Mouse (Mus musculus): ENCODE data around the gene Stard8. TPM values are rescaled to one million over a fixed set of nuclear protein-coding genes. Genes with fewer than 3 reads are reported as not detected.

Stard8 gene
- 31.7 TPM for polyA plus RNA-seq (2014; fragmentation: Illumina TruSeq; extraction: RNeasy Lipid Tissue Mini Kit (QIAGEN cat#74804); ENCODE audit: low read depth, low replicate concordance)

DNA sequence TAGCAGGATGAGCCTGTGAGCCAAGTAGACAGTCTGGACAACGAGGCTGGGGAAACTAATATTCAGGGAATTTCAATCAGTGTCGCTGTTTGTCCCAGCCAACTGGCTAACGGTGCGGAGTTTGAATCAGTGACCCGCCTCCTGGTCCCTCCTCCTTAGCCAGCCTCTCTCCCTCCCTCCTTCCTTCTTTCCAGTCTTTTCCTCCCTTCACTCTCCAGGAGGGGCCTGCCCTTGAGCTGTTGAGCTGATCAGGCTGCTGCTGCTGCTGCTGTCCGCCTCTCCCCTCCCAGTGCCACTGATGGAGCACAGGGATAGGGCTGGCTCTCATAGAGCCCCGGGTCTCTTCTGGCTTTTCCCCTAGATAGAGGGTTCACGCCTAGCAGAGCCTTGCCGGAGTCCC lies at the start of gene Stard8:
TSS of gene Stard8 (plus strand) at position 203 of the 400 bp plus-strand sequence.

Other genes starting within 250 kb of the Stard8 start
- 8.0 TPM for gene Ophn1, start 112.2 kb upstream of the Stard8 start, polyA plus RNA-seq (2014; fragmentation: Illumina TruSeq; extraction: RNeasy Lipid Tissue Mini Kit (QIAGEN cat#74804); ENCODE audit: low read depth, low replicate concordance)
- gene Yipf6, start 66.9 kb upstream of the Stard8 start, polyA plus RNA-seq (2014; fragmentation: Illumina TruSeq; extraction: RNeasy Lipid Tissue Mini Kit (QIAGEN cat#74804); ENCODE audit: low read depth, low replicate concordance): 85.8 TPM
- gene Efnb1, start 132.9 kb downstream of the Stard8 start, polyA plus RNA-seq (2014; fragmentation: Illumina TruSeq; extraction: RNeasy Lipid Tissue Mini Kit (QIAGEN cat#74804); ENCODE audit: low read depth, low replicate concordance): 2.1 TPM

Measured in kidney, adult 10 weeks (tissue).